Mouse (Mus musculus) E14TG2a.4 (cell line): ENCODE measurements around the gene Efhb.

Experiments
- CTCF ChIP-seq: conservative IDR thresholded peaks from 2 replicates; pipeline ENCODE4 v1.5.1; 2014; ENCODE audit warnings: low read length
- NANOG ChIP-seq: IDR thresholded peaks from 2 replicates; pipeline ENCODE4 v1.6.1; 2014; ENCODE audit warnings: borderline replicate concordance, low read length, mixed read lengths
- POU5F1 ChIP-seq: IDR thresholded peaks from 2 replicates; pipeline ENCODE4 v1.6.1; 2014; ENCODE audit warnings: low read length, borderline replicate concordance

DNA sequence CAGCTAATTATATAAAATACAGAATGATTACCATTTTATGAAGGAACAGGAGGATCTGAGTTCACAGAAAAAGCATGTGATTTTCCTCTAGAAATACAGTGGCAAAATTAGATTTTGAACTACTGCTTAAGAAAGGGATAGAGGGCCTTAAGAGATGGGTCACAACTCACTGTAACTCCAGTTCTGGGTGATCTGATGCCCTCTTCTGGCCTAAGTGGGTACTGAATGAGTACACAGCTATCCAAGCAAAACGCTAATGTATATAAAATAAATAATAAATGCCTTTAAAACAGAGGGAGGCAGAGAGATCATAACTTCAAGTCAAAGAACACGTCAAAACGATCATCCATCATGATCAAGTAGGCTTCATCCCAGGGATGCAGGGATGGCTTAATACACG lies 73.6 kb downstream of the Efhb start:
- peak; percentile 69 for TF ChIP-seq CTCF
- TF ChIP-seq NANOG, result no peak
- no peak for TF ChIP-seq POU5F1
